Mouse (Mus musculus) erythroblast, embryonic 14.5 days (primary cell): ENCODE measurements around the gene Slc10a7.

Experiments used
- GATA1 ChIP-seq: IDR thresholded peaks from 2 replicates; pipeline ENCODE4 v1.6.1; 2012; ENCODE audit warnings: low read length, inconsistent platforms, mixed read lengths
- TAL1 ChIP-seq: IDR thresholded peaks from 3 replicates; pipeline ENCODE4 v1.6.1; 2012; ENCODE audit warnings: low read length, inconsistent platforms, mixed read lengths

GRCm38 (mm10) chr8:78510094-78510493, 948 bp downstream of the Slc10a7 start:
- TF ChIP-seq TAL1 (no peak), GATA1 (no peak)
